Mouse (Mus musculus) frontal cortex, adult 2 months (tissue): ENCODE measurements around the gene Nhlh2. TPM values are rescaled to one million over a fixed set of nuclear protein-coding genes. Genes with fewer than 3 reads are reported as not detected.

ENCODE experiments used
- DNase-seq, 2 experiments: peaks; one replicate each; pipeline ENCODE4 v3.0.0; 2022; ENCODE audit warnings: low spot score in 1 of 2; ENCODE audit errors: extremely low spot score in 1 of 2
- polyA plus RNA-seq: library from polyadenylated mRNA; depleted of rRNA; stranded (reverse); fragments of >200 nt; gene quantifications from 2 replicates; pipeline ENCODE4 v1.2.3, GENCODE M21; 2012; rRNA removed

The Nhlh2 gene
- 0.32 and 0.42 TPM in 2 replicates for polyA plus RNA-seq

- DNase-seq: no peak
Observed at GRCm38 (mm10) chr3:102009926-102010381, at the start of gene Nhlh2. Gene Nhlh2, plus strand, starts transcription at chr3:102010076.

GRCm38 (mm10) chr3:101961146-101961835, 48.6 kb upstream of the Nhlh2 start:
- DNase-seq: no peak

GRCm38 (mm10) chr3:101963501-101963900, 46.4 kb upstream of the Nhlh2 start:
- DNase-seq: no peak

- no peak for DNase-seq
Observed at GRCm38 (mm10) chr3:101964352-101964751, 45.5 kb upstream of the Nhlh2 start.

- DNase-seq: no peak
Observed at GRCm38 (mm10) chr3:101966825-101967558, 42.9 kb upstream of the Nhlh2 start.

- DNase-seq: no peak
Observed at GRCm38 (mm10) chr3:101975337-101975736, 34.5 kb upstream of the Nhlh2 start.

- peak; percentile 11 to 23 for DNase-seq
Observed at GRCm38 (mm10) chr3:101978299-101978994, 31.4 kb upstream of the Nhlh2 start.

- peak; percentile 3 to 31 for DNase-seq
Observed at GRCm38 (mm10) chr3:101983917-101984316, 26.0 kb upstream of the Nhlh2 start.

GRCm38 (mm10) chr3:101985634-101986033, 24.2 kb upstream of the Nhlh2 start:
- DNase-seq: no peak

GRCm38 (mm10) chr3:101990136-101990535, 19.7 kb upstream of the Nhlh2 start:
- no peak for DNase-seq

GRCm38 (mm10) chr3:101990995-101991516, 18.8 kb upstream of the Nhlh2 start:
- DNase-seq: no peak

- no peak for DNase-seq
Observed at GRCm38 (mm10) chr3:101997851-101998250, 12.0 kb upstream of the Nhlh2 start.

GRCm38 (mm10) chr3:102010681-102011317, 923 bp downstream of the Nhlh2 start:
- DNase-seq: no peak

GRCm38 (mm10) chr3:102011318-102012075, 1.6 kb downstream of the Nhlh2 start:
- no peak for DNase-seq

- no peak for DNase-seq
Observed at GRCm38 (mm10) chr3:102012076-102012610, 2.3 kb downstream of the Nhlh2 start.

GRCm38 (mm10) chr3:102012611-102013211, 2.8 kb downstream of the Nhlh2 start:
- DNase-seq: peak in 1 of 2 experiments; percentile 62

GRCm38 (mm10) chr3:102020604-102021003, 10.7 kb downstream of the Nhlh2 start:
- no peak for DNase-seq

GRCm38 (mm10) chr3:102022721-102023120, 12.8 kb downstream of the Nhlh2 start:
- no peak for DNase-seq

- no peak for DNase-seq
Observed at GRCm38 (mm10) chr3:102023337-102023736, 13.5 kb downstream of the Nhlh2 start.
